Mouse (Mus musculus): Measurements from ENCODE around the gene Golm1. TPM values are rescaled to one million over a fixed set of nuclear protein-coding genes. Genes with fewer than 3 reads are reported as not detected.
"Not testable (repeated sequence)": the region's sequence is repeated elsewhere in the genome, so short reads cannot be mapped to it uniquely, and the experiment has no call there.

Golm1 gene
- total RNA-seq (2021), result 10 to 100 TPM; 67.4 to 71.8 TPM
- long read RNA-seq, experiment 1, transcript Golm1-201 (10 exons, 3,954 nt), result major isoform, 60 of 110 reads
- long read RNA-seq, experiment 1, partial matches to known transcripts, result 11 of 110 reads
- long read RNA-seq, experiment 1, other reads (novel, unspliced or antisense), result 39 of 110 reads
- long read RNA-seq, experiment 2, transcript Golm1-201 (10 exons, 3,954 nt), result major isoform, 111 of 173 reads
- long read RNA-seq, experiment 2, partial matches to known transcripts, result 14 of 173 reads
- long read RNA-seq, experiment 2, other reads (novel, unspliced or antisense), result 47 of 173 reads

DNA sequence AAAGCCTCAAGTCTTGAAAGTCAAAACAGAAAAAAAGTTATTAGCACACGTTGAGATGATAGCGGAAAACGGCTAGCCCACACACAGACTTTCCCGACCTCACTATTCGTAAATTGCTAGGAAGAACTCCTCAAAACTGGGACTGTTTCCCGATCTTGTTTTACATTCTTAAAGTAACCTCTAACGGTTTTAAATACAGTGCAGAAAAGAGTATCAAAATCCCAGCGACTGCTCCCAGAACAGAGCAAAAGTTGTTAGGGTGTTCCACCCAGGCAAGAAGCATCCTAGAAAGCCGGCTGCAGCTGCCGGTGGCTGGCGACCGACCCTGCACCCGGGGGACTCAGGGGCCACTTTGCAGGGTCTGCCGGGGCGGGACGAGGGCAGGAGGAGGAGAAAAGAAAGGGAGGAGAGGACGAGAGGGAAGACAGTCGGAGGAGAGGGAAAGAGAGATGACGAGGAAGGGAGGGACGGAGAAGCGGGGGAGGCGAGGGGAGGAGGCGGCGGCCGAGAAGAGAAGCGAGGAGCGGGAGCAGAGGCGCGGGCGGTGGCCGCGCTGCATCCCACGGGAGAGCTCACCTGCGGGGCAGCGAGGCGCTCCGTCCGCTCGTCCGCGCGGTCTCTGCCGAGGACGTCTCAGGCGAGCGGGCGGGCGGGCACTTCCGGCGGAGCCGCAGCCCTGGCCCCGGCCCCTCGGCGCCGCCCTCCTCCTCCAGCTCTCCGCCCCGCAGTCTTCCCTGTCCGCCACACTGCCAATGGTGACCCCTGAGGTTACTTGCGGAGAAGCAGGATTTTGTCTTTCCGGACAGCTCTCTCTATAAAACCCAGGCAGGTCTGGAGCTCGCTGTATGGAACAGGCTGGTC, at the start of gene Golm1:
Gene Golm1, minus strand, starts transcription at position 661 of the 861 bp plus-strand sequence.
- H3K27ac ChIP-seq, result peak within 1 kb of the TSS; percentile 93
- DNase-seq (ENCODE audit: low spot score in 2 of 2), result no peak

DNA sequence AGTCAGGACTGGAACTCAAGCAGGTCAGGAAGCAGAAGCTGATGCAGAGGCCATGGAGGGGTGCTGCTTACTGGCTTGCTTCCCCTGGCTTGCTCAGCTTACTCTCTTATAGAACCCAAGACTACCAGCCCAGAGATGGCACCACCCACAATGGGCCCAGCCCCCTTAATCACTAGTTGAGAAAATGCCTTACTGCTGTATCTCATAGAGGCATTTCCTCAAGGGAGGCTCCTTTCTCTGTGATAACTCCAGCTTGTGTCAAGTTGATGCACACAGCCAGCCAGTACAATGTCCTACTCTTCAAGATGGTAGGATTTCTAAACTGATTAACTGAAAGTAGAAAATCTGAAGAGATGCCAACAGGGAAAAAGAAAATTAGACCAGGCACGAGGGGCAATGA, 46.5 kb upstream of the Golm1 start:
- H3K27ac ChIP-seq; H3K4me3 ChIP-seq; DNase-seq (ENCODE audit: low spot score in 2 of 2): not testable (repeated sequence)

More for the DNA sequence above, at the start of gene Golm1:
- TF ChIP-seq CTCF (conservative IDR thresholded peaks at IDR 0.05), result peak; percentile 32
- peak within 1 kb of the TSS; percentile 88 for H3K4me3 ChIP-seq

DNA sequence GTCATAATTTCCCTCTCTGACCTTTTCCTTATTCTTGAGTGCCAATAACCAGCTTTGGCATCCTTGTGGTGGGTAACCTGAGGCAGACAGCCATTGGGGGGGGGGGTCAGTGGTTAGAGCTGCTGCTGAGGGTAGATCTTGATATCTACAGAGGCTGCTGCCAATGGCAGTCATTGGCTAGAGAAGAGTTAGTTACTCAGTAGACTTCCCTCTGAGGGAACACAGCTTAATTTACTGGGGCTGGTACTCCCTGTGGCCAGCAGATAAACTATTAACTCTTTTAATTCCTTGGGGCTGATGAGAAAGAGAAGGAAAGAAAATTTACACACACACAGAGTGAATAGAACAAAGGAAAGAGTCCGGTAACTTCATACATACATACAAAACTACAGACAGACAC, 43.9 kb upstream of the Golm1 start:
- H3K27ac ChIP-seq, result no peak overlapping the region
- no peak for DNase-seq (ENCODE audit: low spot score in 2 of 2)
- H3K4me3 ChIP-seq, result no peak overlapping the region
- no peak for TF ChIP-seq CTCF (conservative IDR thresholded peaks at IDR 0.05)

DNA sequence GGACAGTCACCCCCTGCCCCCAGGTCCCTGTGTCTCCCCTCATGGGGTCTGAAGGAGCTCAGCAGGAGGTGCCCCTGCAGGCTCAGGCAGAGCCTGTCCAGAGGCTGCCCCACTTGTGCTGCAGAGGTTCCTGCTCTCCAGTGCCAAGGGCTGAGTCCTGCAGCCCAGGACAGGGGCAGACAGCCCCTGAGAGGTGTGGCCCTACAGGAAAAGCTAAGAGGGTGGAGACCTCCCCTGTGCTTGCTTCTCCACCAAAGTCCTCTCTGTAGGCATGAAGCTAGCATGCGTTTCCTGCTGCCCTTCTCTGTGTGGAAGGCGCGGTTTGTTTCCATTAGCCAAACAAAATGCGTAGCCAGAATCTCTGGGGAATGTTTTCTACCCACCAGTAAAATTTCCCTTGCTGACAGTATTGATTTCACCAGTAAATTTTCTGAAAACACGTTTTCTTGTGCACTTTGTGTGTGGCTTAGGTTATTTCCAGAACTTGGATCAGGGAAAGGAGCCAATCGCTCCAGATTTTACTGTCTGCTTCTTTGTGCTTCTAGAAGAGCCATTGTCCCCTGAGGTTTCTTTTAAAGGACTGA, 43.3 kb upstream of the Golm1 start:
- H3K4me3 ChIP-seq; H3K27ac ChIP-seq; DNase-seq (ENCODE audit: low spot score in 2 of 2): not testable (repeated sequence)

DNA sequence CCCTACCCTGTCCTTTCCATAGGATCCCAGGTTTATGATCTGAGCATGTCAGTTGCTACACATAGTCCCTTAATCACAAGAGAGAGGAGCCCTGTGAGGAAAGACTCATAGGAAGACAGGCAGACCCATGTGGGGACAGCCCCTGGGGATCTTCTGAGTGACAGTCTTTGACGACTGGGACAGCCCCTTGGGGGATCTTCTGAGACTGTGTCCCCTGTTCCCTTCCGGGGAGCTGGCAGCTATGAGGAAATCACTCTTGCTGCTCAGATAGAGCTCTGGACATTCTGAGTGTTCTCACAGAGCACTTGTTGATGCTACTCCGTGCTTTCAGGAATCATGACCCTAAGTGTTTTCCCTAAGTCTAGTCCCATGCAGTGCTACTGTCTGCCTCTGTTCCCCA, 38.1 kb upstream of the Golm1 start:
- Histone ChIP-seq H3K4me3 (no peak overlapping the region), H3K27ac (no peak overlapping the region)
- no peak for DNase-seq (ENCODE audit: low spot score in 2 of 2)
- no peak for TF ChIP-seq CTCF (conservative IDR thresholded peaks at IDR 0.05)

DNA sequence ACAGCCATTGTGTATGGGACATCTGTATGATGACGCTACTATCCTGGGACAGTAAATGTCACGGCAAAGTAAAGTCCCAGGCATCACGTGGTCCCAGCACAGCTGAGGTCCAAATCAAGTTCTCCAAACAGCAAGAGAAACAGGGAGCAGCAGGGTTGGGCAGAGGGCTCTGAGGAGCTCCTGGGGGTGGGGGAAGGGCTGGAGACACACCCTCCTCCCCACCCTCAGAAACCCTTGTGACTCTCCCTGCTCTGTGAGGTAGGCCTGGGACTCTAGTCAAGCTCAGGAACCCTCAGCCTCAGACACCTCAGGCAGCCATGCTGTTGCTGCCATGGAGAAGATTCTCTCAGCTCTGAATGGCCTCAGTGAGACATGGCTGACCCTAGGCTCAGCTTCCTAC, 36.4 kb upstream of the Golm1 start, which contains the start of gene Spata31d1b:
Gene Spata31d1b, plus strand, starts transcription at position 301 of the 400 bp plus-strand sequence.
- not testable (repeated sequence) for H3K4me3 ChIP-seq; H3K27ac ChIP-seq; DNase-seq (ENCODE audit: low spot score in 2 of 2)

DNA sequence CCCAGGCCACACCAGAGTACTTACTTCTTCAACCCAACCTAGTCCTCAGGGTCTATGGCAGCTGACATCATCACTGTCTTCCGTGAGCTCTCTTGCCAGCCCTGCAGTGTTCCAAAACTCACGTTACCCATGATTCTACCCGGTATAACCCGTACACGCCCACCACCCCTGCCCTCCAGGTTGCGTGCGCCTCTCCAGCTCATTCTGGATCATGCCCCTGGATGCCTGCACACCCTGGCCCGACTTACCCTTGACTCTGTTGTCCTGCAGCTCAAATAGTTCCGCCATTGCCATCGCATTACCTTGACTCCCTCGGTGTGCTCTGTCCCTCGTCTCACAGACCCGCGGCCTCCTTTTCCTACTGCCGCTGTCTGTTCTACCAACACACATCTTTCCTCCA, 34.6 kb upstream of the Golm1 start, which contains the start of gene Spata31d1a:
Gene Spata31d1a, minus strand, starts transcription at position 101 of the 400 bp plus-strand sequence.
- Histone ChIP-seq H3K27ac (no peak within 1 kb of the TSS), H3K4me3 (no peak within 1 kb of the TSS)
- TF ChIP-seq CTCF (conservative IDR thresholded peaks at IDR 0.05), result no peak
- DNase-seq (ENCODE audit: low spot score in 2 of 2), result no peak

DNA sequence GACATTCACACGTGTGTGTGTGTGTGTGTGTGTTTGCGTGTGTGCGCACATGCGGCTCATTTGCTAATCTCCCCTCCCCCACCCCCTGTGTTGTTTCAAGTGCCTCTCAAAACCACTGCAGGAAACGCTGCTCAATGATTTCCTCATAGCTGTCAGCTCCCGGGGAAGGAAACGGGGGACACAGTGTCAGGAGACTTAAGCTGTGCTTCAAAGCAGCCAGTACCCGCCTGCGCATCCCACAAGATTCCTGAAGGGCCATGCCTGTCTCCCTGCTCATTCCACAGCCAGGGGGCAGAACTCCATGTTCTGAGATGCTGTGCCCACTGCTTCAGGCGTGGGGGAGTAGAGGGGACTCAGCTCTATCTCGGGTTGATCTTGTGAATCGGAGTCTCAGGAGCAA, 29.0 kb upstream of the Golm1 start:
- peak in 1 of 2 experiments; percentile 16 for DNase-seq (ENCODE audit: low spot score in 2 of 2)
- TF ChIP-seq CTCF (conservative IDR thresholded peaks at IDR 0.05), result peak; percentile 64
- H3K27ac ChIP-seq, result peak overlapping the region; percentile 32; the same call in 1 of the 2 replicates
- no peak overlapping the region for H3K4me3 ChIP-seq

DNA sequence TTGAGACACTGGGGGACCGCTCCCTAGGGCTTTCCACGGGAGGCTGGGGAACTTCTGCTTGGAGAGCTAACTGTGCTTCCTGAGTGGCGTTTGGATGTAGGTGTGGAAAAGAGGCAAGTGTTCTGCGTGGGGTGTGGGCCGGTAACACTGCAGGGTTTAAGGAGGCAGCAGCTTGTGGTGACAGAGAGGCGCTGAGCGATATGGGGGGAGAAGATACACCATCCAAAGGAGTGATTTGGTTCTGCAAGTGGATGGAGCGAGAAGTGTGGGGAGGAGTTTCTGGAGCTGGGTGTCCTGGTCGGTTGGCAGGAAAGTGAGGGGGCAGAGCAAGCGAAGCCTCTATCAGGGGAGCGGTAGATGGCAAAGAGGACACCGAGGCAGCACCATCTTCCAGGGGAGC, 27.9 kb upstream of the Golm1 start:
- no peak overlapping the region for H3K4me3 ChIP-seq
- TF ChIP-seq CTCF (conservative IDR thresholded peaks at IDR 0.05), result no peak
- peak overlapping the region; percentile 39; the same call in 1 of the 2 replicates for H3K27ac ChIP-seq
- DNase-seq (ENCODE audit: low spot score in 2 of 2), result no peak

DNA sequence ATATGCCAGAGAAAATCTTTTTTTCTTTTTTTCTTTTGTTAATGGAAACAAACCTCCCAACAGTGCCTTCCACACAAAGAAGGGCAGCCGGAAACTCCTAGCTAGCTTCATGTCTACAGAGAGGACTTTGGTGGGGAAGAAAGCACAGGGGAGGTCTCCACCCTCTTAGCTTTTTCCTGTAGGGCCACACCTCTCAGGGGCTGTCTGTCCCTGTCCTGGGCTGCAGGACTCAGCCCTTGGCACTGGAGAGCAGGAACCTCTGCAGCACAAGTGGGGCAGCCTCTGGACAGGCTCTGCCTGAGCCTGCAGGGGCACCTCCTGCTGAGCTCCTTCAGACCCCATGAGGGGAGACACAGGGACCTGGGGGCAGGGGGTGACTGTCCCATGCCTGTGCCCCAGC, 24.5 kb upstream of the Golm1 start:
- not testable (repeated sequence) for H3K27ac ChIP-seq; H3K4me3 ChIP-seq; DNase-seq (ENCODE audit: low spot score in 2 of 2)

DNA sequence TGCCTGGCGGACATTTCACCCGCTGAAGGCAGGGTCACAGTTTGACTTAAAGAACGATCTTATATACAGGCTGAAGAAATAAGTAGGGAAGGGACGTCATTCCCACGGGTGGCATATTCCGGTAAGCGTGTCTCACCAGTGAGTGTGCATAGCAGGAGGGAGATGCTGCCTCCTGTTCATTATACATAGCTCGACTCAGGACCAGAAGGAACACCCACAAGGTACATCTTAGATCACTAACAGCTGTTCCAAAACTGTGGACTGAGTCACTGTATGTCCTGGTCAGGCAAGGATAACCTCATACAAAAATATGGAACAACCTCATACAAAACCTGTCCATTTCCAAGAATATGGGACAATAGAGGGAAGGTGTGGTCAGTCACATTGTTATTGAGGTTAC, 23.5 kb upstream of the Golm1 start:
- no peak overlapping the region for H3K27ac ChIP-seq

DNA sequence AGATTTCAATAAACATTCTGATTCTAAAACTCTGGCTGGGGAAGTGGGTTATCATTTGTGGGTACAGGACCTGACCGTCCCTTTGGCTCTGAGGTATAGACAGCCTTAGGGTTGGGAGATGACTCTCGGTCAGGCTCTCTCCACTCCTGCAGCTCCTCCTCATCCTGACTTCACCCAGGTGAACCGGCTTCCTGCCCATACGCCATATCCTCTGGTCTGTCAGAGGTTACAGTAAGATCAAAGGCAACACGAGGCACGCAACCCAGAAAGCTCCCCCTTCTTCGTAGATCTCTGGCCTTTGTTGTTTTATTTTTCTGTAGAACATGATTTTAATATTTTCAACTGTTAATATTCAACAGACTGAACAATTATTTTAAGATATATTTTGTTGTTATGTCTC, 20.2 kb upstream of the Golm1 start:
- no peak for DNase-seq (ENCODE audit: low spot score in 2 of 2)
- Histone ChIP-seq H3K27ac (no peak overlapping the region), H3K4me3 (no peak overlapping the region)
- no peak for TF ChIP-seq CTCF (conservative IDR thresholded peaks at IDR 0.05)

More for the DNA sequence above, 23.5 kb upstream of the Golm1 start:
- no peak for TF ChIP-seq CTCF (conservative IDR thresholded peaks at IDR 0.05)
- DNase-seq (ENCODE audit: low spot score in 2 of 2), result no peak
- H3K4me3 ChIP-seq, result no peak overlapping the region

DNA sequence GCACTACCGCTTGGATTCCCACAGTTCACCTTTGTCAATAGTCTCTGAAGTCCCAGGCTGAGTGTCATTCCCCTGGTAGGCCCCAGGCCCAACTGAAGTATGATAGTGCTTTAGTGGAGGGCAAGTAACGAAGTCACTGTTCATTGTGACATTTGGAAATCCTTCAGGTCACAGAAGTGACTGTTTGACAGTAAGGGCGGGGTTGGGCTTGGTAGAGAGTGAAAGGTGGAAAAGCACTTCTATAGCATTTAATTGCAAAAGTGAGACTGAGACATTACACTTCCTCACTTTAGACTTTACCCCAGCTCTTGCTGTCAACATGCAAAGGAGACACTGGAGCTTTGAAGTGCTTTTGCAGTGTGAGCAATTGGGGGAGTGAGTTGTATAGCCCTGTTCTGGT, 18.4 kb upstream of the Golm1 start, which contains the start of gene 4921517D22Rik:
Gene 4921517D22Rik, minus strand, starts transcription at position 101 of the 400 bp plus-strand sequence.
- Histone ChIP-seq H3K4me3 (no peak within 1 kb of the TSS), H3K27ac (no peak within 1 kb of the TSS)
- DNase-seq (ENCODE audit: low spot score in 2 of 2), result no peak
- no peak for TF ChIP-seq CTCF (conservative IDR thresholded peaks at IDR 0.05)

Data from layer of hippocampus, adult 2 months (tissue).